Mouse (Mus musculus): ENCODE measurements around the gene Trappc3.

Trappc3 gene

GRCm38 (mm10) chr4:126251655-126252254 is 10.4 kb upstream of the Trappc3 start:
- no peak for DNase-seq (ENCODE audit: low spot score in 2 of 2)

- DNase-seq (ENCODE audit: low spot score in 2 of 2): no peak
These were observed 9.5 kb upstream of the Trappc3 start for GRCm38 (mm10) chr4:126252411-126253237.

DNA sequence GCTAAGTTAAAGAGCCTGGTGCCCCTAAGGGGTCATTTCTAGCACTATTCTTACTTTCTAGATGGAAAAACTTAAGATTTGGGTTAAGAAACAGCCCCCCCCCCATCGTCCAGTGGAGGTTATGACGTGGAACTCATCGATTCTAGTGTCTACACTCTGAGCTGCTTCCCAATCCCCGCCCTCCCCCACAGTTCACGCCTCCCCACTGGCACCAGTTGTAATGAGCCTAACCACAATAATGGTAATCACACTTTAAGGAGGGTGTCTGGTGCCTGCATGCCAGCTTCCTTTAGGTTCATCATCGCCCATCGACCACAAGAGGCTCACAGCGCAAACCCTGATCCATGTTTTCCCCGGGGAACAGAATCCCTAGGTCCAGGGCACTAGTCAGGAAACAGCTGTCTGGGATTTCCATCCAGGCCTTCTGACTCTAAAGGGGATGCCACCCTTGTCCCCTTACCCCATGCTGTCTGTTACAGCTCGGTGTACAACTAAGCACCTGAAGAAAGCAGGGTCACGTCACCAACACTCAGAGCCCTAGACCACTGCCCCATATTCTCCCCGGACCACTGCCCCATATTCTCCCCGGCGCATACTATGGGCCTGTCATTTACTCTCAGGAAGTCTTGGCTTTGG is 8.4 kb upstream of the Trappc3 start:
- DNase-seq (ENCODE audit: low spot score in 2 of 2): no peak

- DNase-seq (ENCODE audit: low spot score in 2 of 2): peak in 1 of 2 experiments; percentile 64
These were observed 7.6 kb upstream of the Trappc3 start for GRCm38 (mm10) chr4:126254315-126255112.

DNA sequence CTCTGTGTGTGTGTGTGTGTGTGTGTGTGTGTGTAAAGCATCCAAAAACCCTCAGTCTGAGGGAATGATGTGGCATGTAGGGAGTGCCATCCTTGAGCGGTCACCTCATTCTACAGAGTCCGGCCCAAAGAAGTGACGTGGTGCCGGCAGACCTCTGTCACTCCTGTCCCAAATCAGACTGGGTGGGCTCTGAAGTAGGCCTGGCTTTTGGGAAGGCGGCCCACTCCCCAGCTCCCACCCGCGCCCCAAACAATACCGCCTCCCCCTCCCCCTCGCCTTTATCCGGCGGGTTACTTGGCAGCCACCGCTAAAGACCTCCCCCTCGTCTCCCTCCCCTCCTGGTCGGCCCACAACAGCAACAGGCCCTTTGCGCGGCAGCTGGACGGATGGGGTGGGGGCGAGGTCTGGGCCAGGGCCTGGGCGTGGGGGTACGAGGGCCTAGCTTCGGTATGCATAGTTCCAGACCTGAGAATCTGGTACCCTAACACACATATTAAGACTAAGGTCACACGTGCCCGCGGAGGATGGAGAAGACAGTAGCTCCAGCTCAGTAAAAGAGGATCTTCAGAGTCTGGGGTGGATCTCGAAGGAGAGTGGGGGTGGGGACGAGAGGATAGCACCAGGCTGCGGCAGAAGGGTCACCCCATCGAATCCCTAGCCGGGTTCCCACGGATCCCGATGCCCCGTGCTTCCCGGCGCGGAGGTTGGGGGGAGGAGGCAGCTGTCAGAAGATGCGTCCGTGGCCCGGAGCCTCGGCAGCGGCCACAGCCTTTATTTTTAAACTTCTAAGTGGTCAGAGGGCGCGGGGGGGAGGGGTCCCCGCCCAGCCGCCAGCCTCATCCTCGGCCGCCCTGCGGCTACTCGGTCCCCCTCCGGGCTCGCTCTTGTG is 6.8 kb upstream of the Trappc3 start:
- peak in 1 of 2 experiments; percentile 69 for DNase-seq (ENCODE audit: low spot score in 2 of 2)

DNA sequence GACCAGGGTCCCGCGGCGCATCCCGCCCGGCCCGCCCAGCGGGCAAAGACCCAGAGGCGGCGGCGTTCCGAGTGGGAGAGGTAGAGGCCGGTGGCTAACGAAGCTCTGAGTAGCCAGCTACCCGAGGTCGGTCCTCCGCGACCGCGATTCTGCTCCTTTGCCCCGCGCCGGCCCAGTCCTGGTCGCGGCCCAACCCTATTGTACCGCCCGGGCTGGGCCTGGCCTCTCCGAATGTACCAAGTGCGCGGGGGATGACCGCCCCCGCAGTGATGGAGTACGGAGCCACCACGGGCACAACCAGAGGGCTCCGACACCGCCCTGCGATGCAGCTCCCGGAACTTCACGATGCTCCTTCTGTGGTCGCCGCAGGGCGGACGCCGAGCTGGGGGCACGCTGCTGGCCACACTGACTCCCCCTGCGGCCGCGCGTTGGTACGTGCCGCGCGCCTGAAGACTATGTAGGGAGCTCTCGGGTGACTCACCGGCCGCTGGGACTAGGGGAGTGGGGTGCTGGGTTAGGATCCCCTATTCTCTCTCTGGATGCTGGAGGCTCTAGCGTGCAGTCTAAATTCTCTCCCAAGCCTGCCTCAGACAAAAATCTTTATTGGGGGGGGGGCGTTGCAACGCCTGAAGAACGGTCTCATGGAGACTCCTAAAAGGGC is 5.9 kb upstream of the Trappc3 start, which contains the start of gene Map7d1:
TSS of gene Map7d1 (minus strand) at position 213 of the 661 bp plus-strand sequence.
- peak; percentile 85 to 94 for DNase-seq (ENCODE audit: low spot score in 2 of 2)

- DNase-seq (ENCODE audit: low spot score in 2 of 2): peak in 1 of 2 experiments; percentile 73
These were observed 4.9 kb upstream of the Trappc3 start for GRCm38 (mm10) chr4:126256967-126257881.

DNA sequence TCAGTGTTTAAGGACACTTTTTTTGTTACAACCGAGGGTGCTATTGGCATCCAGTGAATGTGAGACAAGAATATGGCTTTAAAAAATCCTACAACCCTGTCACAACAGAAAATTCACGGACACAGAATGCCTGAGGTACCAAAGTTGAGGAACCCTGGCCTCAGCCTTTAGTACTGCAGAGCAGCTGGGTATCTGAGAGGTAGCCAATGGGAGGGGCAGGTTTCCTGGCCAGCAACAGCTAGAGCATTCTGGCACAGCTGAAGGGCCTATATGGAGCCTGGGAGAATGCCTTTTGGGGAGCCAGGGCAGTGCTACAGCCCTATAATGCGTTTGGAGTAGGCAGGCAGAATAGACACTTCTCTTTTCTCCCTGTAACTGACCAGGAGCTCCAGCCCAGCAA is 3.1 kb upstream of the Trappc3 start:
- DNase-seq (ENCODE audit: low spot score in 2 of 2): peak in 1 of 2 experiments; percentile 62

DNA sequence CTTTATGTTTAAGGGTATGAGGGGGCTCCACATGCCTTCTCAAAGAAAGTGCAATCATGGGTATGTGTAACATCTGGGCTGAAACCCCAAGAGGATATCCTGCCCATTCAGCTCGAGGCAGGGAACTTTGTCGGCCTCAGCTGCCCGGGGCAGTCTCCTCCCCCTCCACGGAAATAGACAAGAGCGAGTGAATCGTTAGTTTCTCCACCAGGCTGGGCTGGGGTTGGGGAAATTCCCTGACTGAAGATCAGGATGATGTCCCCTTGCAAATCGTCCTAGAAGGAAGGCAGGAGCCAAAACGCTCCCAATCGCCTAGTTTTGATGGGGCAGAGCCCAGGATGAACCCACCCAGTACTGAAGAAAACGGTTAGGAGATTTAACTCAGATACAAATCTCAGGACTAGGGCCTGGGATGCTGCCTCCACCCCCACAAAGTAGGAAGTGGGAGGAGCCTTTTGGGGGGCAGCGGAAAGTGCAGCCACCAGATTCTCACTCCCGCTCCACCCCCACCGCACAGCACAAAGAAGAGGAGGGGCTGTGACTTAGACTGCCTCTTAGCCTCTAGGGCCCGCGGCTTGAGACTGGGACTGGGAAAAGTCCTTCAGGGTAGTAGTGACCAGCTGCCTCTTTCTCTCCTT is 2.5 kb upstream of the Trappc3 start:
- DNase-seq (ENCODE audit: low spot score in 2 of 2): peak; percentile 70 to 78

DNA sequence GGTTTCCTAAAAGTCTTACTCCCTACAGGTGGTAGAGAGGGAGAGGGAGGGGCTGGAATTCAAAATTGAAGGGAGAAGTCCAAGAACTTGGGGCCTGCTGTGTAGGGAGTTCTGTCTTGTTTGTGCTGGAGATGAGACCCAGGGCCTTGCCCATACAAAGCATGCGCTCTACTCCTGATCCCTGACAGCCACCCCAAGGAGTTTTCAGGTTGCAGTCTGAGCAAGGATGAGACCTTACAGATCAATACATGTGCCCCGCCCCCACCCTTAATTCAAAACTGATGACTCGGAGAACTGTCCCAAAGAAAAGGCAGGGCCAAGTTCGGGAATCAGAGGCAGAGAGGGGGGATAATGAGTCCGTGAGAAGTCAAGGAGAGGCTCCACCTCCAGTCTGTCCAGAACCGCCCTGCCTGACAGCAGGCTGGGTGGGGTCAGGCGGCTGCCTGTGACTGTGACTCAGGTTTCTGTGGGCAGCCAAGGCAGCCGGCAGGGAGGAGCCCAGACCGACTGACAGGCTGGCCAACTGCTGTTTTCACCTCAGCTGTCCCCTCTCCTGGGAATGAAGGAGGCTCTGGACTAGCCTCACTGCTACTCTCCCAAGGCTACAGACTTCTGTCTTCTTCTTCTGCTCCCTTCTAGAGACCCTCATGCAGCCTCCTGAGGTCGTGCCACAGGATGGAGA is 1.5 kb upstream of the Trappc3 start:
- peak; percentile 80 to 85 for DNase-seq (ENCODE audit: low spot score in 2 of 2)

GRCm38 (mm10) chr4:126261266-126261665 is 859 bp upstream of the Trappc3 start:
- DNase-seq (ENCODE audit: low spot score in 2 of 2): peak in 1 of 2 experiments; percentile 69

GRCm38 (mm10) chr4:126261675-126262074 is 450 bp upstream of the Trappc3 start:
- peak in 1 of 2 experiments; percentile 60 for DNase-seq (ENCODE audit: low spot score in 2 of 2)

DNA sequence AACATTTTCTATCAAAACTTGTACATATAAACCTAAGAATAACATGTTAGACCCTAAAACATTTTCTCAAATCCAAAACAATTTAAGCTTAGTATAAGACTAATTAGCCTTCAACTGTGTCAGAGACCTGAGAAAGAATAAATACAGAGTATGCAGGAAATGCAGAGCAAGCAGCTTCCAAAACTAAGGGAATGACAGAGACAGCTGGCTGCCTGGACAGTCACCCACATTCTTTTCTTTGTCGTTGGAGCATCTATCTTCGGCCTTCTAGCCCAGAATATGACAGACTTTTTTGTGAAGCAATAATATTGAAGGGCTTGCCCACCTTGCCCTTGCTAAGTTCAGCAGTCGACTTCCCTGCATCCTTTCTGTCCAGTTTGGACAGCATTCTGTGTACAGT is 7.2 kb downstream of the Trappc3 start:
- no peak for DNase-seq (ENCODE audit: low spot score in 2 of 2)

- no peak for DNase-seq (ENCODE audit: low spot score in 2 of 2)
These were observed 11.6 kb downstream of the Trappc3 start for GRCm38 (mm10) chr4:126273753-126274152.

DNA sequence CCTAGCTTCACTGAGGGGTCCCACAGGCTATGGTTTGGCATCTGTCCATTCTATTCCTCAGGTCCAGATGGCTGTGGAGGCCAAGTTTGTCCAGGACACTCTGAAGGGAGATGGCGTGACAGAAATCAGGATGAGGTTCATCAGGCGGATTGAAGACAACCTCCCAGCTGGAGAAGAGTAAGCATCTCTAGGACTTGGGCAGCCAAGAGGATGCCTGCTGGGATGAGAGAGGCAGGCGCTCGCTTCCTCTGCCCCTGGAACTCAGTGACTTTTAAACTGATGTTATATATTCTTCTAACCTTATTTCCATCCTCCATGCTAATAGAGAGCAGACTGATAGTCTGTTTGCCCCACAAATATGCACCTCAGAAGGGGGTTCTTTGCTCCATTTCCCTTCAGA is 13.0 kb downstream of the Trappc3 start:
- no peak for DNase-seq (ENCODE audit: low spot score in 2 of 2)

- no peak for DNase-seq (ENCODE audit: low spot score in 2 of 2)
These were observed 13.6 kb downstream of the Trappc3 start for GRCm38 (mm10) chr4:126275681-126276131.

- DNase-seq (ENCODE audit: low spot score in 2 of 2): no peak
These were observed 15.9 kb downstream of the Trappc3 start for GRCm38 (mm10) chr4:126277906-126278564.

Data from spleen, postnatal 4 days (tissue).